Mouse (Mus musculus): Measurements from ENCODE around the gene Emc3.

- TF ChIP-seq EP300 (IDR thresholded peaks at IDR 0.05; ENCODE audit: low read depth) = no peak
- TF ChIP-seq CTCF (IDR thresholded peaks at IDR 0.05; ENCODE audit: low read depth) = no peak
Observed at GRCm38 (mm10) chr6:113471297-113471936, 60.0 kb downstream of the Emc3 start, which contains the start of gene Il17rc.
